Mouse (Mus musculus) cerebellum, adult 9-11 months (tissue): ENCODE results near the gene Anxa1.

Experiments used
- DNase-seq: peaks from one replicate; pipeline ENCODE4 v3.0.0; 2022

The Anxa1 gene

DNA sequence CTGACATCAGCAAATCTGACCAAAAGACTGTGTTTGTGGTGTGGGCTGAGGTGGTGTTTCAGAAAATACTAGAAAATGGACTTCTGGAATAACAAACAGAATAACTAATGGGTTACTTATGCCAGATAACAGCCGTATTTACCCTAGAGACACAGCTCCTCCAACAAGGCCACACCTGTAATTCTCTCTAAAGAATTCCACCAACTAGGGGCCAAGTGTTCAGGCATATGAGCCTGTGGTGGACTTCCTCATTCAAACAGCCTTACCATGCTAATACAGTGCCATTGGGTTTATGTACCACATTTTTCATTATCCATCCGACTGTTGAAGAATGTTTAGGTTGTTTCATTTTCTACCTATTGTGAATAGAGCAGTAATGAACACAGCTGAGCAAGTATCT is 20.6 kb downstream of the Anxa1 start:
- DNase-seq: no peak

DNA sequence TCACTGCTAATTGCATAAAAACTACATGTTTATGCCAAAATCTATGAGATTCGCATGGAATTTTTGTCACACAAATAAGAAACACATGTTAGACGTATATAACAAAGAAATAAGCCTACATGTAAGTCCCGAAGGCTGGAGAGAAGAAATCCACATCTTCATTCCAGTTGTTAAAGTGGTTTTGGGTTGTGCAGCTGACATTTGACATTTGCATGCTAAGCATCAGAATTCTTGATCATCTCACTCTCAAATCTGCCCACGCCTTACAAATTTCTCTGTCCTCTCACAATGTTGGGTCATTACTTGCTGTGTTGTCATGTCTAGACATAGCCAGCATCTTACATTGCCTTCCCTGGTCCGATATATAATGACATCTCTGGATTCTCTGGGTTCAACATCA is 24.2 kb downstream of the Anxa1 start:
- DNase-seq: no peak

GRCm38 (mm10) chr19:20366010-20366409 is 24.7 kb downstream of the Anxa1 start:
- DNase-seq: no peak

DNA sequence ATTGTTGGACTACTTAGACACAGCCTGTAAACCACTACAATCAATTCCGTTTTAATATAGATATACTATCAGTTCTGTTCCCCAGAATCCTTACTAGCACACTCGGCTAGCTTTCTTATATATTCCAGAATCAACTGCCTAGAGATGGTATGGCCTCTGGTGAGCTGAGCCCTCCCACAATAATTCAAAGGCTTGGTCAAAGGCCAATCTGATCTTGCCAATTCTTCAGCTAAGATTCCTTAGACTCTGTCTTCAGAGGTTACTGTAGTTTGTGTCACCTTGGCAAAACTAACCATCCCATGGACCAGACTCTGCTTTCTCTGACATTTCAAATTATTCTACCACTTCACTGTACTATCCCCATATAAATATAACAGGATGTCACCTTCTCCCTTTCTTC is 25.4 kb downstream of the Anxa1 start:
- no peak for DNase-seq

DNA sequence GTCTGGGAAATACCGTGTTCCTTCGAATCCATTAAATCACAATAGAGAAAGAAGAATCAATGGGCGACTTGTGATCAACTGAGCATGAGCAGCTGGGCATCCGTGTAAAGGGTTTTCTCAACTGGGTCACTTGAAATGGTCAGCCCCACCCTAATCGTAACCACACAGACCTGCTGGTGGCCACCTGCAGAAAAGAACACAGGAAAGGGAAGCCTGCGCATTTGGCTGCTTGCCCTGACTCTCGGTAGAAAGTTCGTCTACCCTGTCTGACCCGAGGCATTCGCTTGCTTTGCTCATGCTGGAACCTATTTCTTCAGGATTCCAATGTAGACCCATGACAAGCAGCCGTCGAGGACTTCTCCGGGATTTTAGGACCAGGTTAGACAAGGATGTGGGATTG is 25.8 kb downstream of the Anxa1 start:
- DNase-seq: no peak

GRCm38 (mm10) chr19:20363221-20363620 is 27.5 kb downstream of the Anxa1 start:
- DNase-seq: no peak

GRCm38 (mm10) chr19:20361917-20362577 is 28.7 kb downstream of the Anxa1 start:
- DNase-seq: no peak

GRCm38 (mm10) chr19:20358679-20359078 is 32.1 kb downstream of the Anxa1 start:
- no peak for DNase-seq

- peak; percentile 43 for DNase-seq
These were observed 45.3 kb downstream of the Anxa1 start for GRCm38 (mm10) chr19:20345317-20345917.

DNA sequence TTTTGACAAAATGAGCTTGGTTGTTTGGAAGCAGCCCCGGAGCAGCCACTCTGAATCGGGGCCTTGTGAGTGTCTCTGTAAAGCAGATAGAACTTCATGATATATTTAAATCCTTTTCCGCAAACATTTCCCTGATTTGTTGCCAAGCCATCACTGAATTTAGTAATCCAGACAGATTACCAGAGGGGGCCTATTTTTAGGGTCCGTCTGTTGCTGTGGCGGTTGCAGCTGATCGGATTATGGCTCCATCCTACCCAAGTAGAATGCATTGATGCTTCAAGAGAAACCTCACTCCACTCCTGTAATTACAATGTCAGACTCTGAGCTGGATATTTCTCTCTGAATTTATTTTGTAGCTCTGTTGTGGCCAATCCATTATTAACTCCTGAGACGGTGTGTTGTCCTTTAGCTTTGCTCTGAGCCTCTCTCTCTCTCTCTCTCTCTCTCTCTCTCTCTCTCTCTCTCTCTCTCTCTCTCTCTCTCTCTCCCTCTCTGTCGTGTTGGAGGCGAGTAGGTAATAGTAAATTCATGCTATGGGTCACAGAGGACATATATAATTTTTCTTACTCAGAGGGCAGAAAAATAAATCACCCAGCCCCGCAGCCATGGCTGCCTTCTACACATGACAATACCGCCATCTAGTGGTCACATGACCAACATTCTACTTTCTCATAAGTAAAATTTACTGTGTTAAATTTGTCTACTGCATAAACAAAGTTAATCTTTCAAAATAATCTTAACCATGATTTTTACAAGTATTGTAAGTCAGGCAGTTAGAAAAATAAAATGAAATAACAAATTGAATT is 46.0 kb downstream of the Anxa1 start:
- peak; percentile 19 for DNase-seq

- no peak for DNase-seq
These were observed 46.7 kb downstream of the Anxa1 start for GRCm38 (mm10) chr19:20344052-20344451.
